Mouse (Mus musculus): ENCODE results near the gene Kcna6.
A peak's percentile ranks its signal among the peaks of the same experiment; 100 is the strongest.

Gene Kcna6

GRCm38 (mm10) chr6:126740211-126741142 lies at the start of gene Kcna6:
Gene Kcna6, minus strand, starts transcription at chr6:126740674.
- DNase-seq (ENCODE audit: low read depth, low spot score) = peak; percentile 71

GRCm38 (mm10) chr6:126788863-126789262 lies 48.4 kb upstream of the Kcna6 start:
- DNase-seq (ENCODE audit: low read depth, low spot score) = no peak

GRCm38 (mm10) chr6:126784206-126784605 lies 43.7 kb upstream of the Kcna6 start:
- DNase-seq (ENCODE audit: low read depth, low spot score) = no peak

GRCm38 (mm10) chr6:126783651-126784066 lies 43.2 kb upstream of the Kcna6 start:
- DNase-seq (ENCODE audit: low read depth, low spot score) = no peak

- DNase-seq (ENCODE audit: low read depth, low spot score) = no peak
Observed at GRCm38 (mm10) chr6:126783056-126783455, 42.6 kb upstream of the Kcna6 start.

GRCm38 (mm10) chr6:126777889-126778288 lies 37.4 kb upstream of the Kcna6 start:
- DNase-seq (ENCODE audit: low read depth, low spot score) = no peak

- DNase-seq (ENCODE audit: low read depth, low spot score) = no peak
Observed at GRCm38 (mm10) chr6:126773873-126774272, 33.4 kb upstream of the Kcna6 start.

- DNase-seq (ENCODE audit: low read depth, low spot score) = no peak
Observed at GRCm38 (mm10) chr6:126772326-126772725, 31.9 kb upstream of the Kcna6 start.

- no peak for DNase-seq (ENCODE audit: low read depth, low spot score)
Observed at GRCm38 (mm10) chr6:126770146-126770731, 29.8 kb upstream of the Kcna6 start.

GRCm38 (mm10) chr6:126768957-126769665 lies 28.6 kb upstream of the Kcna6 start:
- no peak for DNase-seq (ENCODE audit: low read depth, low spot score)

- DNase-seq (ENCODE audit: low read depth, low spot score) = peak; percentile 69
Observed at GRCm38 (mm10) chr6:126767610-126768532, 27.4 kb upstream of the Kcna6 start.

GRCm38 (mm10) chr6:126766552-126766951 lies 26.1 kb upstream of the Kcna6 start:
- DNase-seq (ENCODE audit: low read depth, low spot score) = peak; percentile 30

- DNase-seq (ENCODE audit: low read depth, low spot score) = no peak
Observed at GRCm38 (mm10) chr6:126764563-126765091, 24.2 kb upstream of the Kcna6 start.

GRCm38 (mm10) chr6:126761362-126761761 lies 20.9 kb upstream of the Kcna6 start:
- no peak for DNase-seq (ENCODE audit: low read depth, low spot score)

GRCm38 (mm10) chr6:126755729-126756411 lies 15.4 kb upstream of the Kcna6 start:
- peak; percentile 68 for DNase-seq (ENCODE audit: low read depth, low spot score)

GRCm38 (mm10) chr6:126752520-126752919 lies 12.0 kb upstream of the Kcna6 start:
- DNase-seq (ENCODE audit: low read depth, low spot score) = peak; percentile 44

GRCm38 (mm10) chr6:126745888-126746287 lies 5.4 kb upstream of the Kcna6 start:
- DNase-seq (ENCODE audit: low read depth, low spot score) = no peak

- peak; percentile 18 for DNase-seq (ENCODE audit: low read depth, low spot score)
Observed at GRCm38 (mm10) chr6:126742610-126743009, 2.1 kb upstream of the Kcna6 start.

- peak; percentile 30 for DNase-seq (ENCODE audit: low read depth, low spot score)
Observed at GRCm38 (mm10) chr6:126739326-126740210, 906 bp downstream of the Kcna6 start.

Measured in mesoderm, embryonic 11.5 days (tissue).